Mouse (Mus musculus) thymus, postnatal 10 days (tissue): ENCODE results near the gene Gabrg3.

Experiments used
- DNase-seq, 2 experiments: peaks; one replicate each; pipeline ENCODE4 v3.0.0; 2021; ENCODE audit warnings: low spot score in 2 of 2

Gene Gabrg3

GRCm38 (mm10) chr7:57386517-57387340 lies at the start of gene Gabrg3:
TSS of gene Gabrg3 (minus strand) at chr7:57387188.
- DNase-seq = peak in 1 of 2 experiments; percentile 3

GRCm38 (mm10) chr7:57422675-57423074 lies 35.7 kb upstream of the Gabrg3 start:
- no peak for DNase-seq

GRCm38 (mm10) chr7:57421044-57421443 lies 34.1 kb upstream of the Gabrg3 start:
- DNase-seq = no peak

GRCm38 (mm10) chr7:57419392-57419791 lies 32.4 kb upstream of the Gabrg3 start, which contains the start of gene Gabrb3:
TSS of gene Gabrb3 (plus strand) at chr7:57419692.
- DNase-seq = no peak

- DNase-seq = no peak
These were observed 25.9 kb upstream of the Gabrg3 start for GRCm38 (mm10) chr7:57412896-57413295.

GRCm38 (mm10) chr7:57411163-57411562 lies 24.2 kb upstream of the Gabrg3 start:
- no peak for DNase-seq

GRCm38 (mm10) chr7:57393551-57393950 lies 6.6 kb upstream of the Gabrg3 start:
- no peak for DNase-seq

- DNase-seq = no peak
These were observed 3.1 kb upstream of the Gabrg3 start for GRCm38 (mm10) chr7:57390046-57390445.

- no peak for DNase-seq
These were observed 310 bp upstream of the Gabrg3 start for GRCm38 (mm10) chr7:57387341-57387654.

GRCm38 (mm10) chr7:57384112-57384511 lies 2.9 kb downstream of the Gabrg3 start:
- no peak for DNase-seq

- DNase-seq = no peak
These were observed 21.0 kb downstream of the Gabrg3 start for GRCm38 (mm10) chr7:57366013-57366390.

GRCm38 (mm10) chr7:57365134-57366012 lies 21.6 kb downstream of the Gabrg3 start:
- no peak for DNase-seq

- no peak for DNase-seq
These were observed 23.2 kb downstream of the Gabrg3 start for GRCm38 (mm10) chr7:57363812-57364211.

GRCm38 (mm10) chr7:57357871-57358540 lies 29.0 kb downstream of the Gabrg3 start:
- DNase-seq = no peak

- DNase-seq = no peak
These were observed 30.3 kb downstream of the Gabrg3 start for GRCm38 (mm10) chr7:57356565-57357301.

GRCm38 (mm10) chr7:57348774-57349173 lies 38.2 kb downstream of the Gabrg3 start:
- DNase-seq = no peak

GRCm38 (mm10) chr7:57341910-57342309 lies 45.1 kb downstream of the Gabrg3 start:
- DNase-seq = no peak

- no peak for DNase-seq
These were observed 55.8 kb downstream of the Gabrg3 start for GRCm38 (mm10) chr7:57331211-57331610.

- DNase-seq = no peak
These were observed 56.7 kb downstream of the Gabrg3 start for GRCm38 (mm10) chr7:57330240-57330639.

- DNase-seq = no peak
These were observed 62.5 kb downstream of the Gabrg3 start for GRCm38 (mm10) chr7:57324473-57324872.

GRCm38 (mm10) chr7:57322086-57322485 lies 64.9 kb downstream of the Gabrg3 start:
- DNase-seq = no peak

GRCm38 (mm10) chr7:57314971-57315370 lies 72.0 kb downstream of the Gabrg3 start:
- no peak for DNase-seq
